Mouse (Mus musculus): ENCODE data around the gene Olfr543.

The Olfr543 gene

DNA sequence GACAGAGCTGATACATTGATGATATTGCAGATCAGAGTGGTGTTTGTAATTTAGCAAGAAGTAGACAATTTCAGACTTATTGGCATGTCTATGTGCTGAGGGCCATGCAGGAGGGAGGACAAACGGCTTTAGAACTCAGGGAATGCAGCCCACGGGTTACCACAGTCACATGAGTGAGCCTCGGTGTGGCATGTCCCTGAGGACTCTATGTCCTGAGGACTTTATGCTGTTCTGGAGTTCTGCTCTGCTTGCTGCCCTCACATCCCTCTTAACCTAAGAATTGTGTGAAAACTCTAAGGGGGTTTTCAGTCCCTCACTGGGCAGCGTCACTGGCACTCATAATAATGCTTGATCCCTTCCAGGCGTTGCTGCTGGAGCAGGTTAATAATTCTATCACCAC, 8.8 kb downstream of the Olfr543 start:
- no peak for DNase-seq

- no peak for DNase-seq
Observed at GRCm38 (mm10) chr7:102467566-102467965, 13.9 kb downstream of the Olfr543 start.

GRCm38 (mm10) chr7:102458618-102459380, 22.7 kb downstream of the Olfr543 start:
- no peak for DNase-seq

DNA sequence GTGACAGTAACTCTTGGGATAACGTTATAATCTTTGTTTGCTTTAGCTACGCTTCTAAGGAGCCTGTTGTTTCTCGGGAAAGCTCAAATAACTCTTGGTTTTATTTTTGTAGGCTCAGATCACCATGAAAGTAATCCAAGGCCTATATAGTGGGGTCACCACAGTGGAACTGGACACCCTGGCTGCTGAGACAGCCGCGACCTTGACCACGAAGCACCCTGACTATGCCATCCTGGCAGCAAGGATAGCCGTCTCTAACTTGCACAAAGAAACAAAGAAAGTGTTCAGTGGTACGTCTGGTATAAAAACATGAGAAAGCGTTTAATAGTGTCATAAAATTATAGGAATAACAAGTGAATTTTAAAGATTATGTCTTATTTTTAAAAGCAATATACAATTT, 35.0 kb downstream of the Olfr543 start:
- no peak for DNase-seq

GRCm38 (mm10) chr7:102444301-102444700, 37.2 kb downstream of the Olfr543 start:
- no peak for DNase-seq

DNA sequence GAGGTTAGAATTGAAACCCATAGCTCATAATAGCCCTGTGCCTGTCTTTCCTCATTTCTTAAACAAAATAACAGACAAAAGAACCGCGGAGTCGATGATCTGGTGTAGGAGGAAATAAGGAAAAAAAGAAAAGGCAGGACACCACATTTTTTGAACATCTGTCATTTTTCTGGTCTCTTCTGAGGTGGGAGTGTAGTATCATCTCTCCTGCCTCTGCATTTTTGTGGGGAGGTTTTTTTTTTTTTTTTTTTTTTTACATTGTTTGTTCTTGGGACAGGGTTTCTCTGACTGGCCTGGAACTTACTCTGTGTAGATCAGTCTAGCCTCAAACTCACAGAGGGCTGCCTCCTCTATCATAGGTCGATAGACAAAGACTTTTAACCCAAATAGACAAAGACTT, 39.0 kb downstream of the Olfr543 start:
- DNase-seq: no peak

DNA sequence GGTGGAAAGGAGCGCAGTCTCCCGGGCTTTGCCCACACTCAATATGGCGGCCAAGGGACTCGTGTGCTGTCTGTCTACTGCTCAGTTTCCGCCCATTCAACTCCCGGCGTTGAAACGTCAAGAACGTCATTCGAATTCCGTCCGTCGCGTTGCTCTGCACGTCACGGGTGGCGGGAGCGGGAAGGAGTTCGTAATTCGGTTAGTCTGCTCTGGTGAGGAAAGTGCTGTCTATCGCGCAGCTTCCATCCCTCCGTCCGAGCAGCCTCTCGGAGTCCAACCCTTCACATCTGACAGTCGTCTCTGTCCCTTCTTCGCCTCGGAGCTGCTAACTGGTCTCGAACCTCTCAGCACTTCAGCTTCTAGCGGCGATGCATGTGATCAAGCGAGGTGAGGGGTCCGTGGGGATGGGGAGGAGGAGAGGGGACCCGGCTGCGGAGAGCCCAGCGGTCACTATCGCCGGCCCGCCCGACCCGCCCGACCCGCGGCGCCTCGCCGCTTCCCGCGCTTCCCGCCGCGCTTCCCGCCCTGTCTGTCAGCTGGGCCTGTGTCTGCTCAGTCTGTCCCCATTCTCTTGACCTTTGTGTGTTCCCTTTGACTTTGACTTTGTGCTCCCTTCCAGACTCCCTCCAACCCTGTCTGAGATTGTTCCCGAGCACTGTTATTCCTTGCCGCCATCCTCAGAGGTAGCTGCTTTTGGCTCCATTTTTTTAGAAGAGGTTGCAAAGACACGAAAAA, 39.7 kb downstream of the Olfr543 start, which contains the start of gene Rrm1:
Gene Rrm1, plus strand, starts transcription at position 39 of the 735 bp plus-strand sequence.
- DNase-seq: peak; percentile 95 to 96

GRCm38 (mm10) chr7:102440822-102441656, 40.4 kb downstream of the Olfr543 start:
- no peak for DNase-seq

DNA sequence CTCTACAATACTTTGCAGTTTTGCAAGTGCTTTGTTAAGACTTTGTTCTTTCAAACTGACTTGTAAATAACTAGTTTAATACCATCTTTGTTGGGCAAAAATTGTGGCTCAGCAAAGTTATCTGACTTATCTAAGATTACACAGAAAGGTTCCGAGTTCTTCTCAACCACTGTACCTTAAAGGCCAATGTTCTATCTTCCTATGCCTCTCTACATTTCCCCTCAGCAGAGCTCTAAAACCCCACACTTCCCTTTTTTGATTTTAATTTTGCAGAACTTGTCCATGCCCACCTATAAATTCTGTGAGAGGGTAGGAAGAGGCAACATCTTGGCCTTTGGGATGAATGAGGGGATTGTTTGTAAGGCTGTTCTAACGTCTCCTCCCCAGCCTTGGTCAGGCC, 47.1 kb downstream of the Olfr543 start:
- no peak for DNase-seq
